Mouse (Mus musculus): Measurements from ENCODE around the gene Banp.

Gene Banp

GRCm38 (mm10) chr8:121980792-121981519 lies 31.4 kb downstream of the Banp start:
- DNase-seq (ENCODE audit: low spot score) = no peak

DNA sequence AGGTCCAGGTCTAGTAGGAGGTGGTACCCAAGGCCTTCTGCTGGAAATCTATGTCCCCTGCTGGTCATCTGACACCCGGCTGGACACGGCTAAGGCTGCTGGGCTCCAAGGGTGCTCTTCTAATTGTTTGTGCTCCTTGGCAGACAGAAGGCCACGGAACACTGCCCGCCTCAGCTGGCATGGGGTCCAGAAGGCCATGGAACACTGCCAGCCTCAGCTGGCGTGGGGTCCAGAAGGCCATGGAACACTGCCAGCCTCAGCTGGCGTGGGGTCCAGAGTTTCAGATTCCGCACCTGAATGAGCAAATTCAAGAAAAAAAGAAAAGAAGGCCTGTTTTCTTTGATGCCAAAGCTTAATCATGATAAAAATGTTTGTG lies 32.0 kb downstream of the Banp start:
- DNase-seq (ENCODE audit: low spot score) = peak; percentile 33

DNA sequence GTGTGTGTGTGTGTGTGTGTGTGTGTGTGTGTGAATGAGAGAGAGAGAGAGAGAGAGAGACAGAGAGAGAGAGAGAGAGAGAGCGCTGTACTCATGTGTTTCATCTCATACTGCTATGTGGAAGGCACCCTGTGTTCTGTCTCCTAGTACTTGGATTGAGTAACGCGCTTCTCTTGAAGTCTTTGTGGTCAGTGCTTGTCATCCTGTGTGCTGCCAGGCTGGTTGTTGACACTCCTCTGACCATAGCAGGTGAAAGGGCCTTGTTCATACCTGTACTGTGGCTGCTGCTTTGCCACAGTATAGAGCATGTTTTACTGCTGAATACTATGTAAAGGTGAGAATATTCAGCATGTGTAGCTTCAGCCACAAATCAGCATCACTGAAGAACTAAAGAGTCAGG lies 36.1 kb downstream of the Banp start:
- no peak for DNase-seq (ENCODE audit: low spot score)

DNA sequence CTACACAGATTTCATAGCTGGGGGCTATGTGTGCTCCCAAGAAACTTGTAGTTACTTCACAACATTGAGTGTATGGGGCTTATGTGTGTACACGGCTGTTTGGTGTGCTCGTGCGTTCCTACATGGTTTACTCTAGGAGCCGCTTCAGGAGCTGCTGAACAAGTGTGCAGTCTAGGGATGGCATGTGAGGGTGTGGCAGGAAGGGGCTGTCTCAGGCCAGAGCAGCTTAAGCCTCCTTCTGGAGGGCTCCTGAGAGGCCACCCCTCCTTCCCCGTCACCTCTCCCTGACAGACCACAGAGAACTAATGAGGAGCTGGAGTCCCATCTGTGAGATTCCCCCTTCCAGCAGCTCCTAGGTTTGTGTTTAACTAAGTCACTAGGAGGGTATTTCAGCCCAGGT lies 38.3 kb downstream of the Banp start:
- DNase-seq (ENCODE audit: low spot score) = no peak

DNA sequence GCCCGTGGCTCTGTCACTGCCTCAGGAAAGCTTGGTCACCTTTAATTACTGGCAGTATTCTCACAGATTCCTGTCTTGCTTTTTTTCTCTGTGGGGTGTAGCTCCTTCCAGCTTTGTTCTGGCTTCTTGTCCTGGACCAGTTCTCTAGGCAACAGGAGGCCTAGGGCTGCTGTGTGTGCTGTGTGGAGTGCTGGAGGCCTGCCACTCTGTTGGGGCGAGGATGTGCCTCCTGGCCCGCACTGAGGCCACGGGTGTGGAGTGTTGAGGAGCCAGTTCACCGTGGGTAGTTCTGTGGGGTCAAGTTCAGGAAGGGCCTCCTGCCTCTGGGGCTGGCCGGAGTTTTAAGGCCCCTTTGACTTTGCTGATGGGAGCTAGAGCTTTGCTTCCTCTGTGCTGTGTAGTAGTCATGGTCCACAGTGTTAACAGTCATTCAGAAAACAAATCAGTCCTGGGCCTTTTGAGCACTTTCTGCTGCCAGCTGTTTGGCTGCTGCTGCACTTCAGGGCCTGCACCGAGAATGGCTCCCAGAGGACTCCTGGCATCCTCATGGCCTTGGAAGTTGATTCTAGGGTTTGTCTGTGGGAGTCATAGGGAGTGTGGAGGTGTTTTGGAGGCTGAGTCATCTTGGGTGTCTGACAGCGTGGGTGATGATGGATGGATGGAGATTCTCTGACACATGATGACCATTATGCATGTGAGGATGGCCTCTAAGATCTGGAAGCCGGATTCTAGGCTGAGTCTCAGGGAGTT lies 41.1 kb downstream of the Banp start:
- DNase-seq (ENCODE audit: low spot score) = no peak

DNA sequence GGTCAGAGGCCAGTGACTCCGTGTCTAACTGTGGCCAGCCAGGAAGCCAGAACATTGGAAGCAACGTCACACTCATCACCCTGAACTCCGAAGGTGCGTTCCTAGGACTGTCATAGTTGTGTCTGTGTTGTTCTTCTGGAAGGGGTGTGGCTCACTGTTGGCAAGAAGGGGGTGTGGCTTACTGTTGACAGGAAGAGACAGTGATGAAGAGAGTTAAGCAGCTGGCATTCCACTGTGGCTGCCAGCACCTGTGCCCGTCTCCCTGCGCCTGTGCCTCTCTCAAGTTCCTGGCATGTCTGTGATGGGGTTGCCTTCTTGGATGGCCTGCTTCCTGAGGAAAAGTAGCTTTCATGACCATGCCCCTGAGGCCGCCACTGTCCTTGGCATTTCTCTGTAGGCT lies 42.1 kb downstream of the Banp start:
- no peak for DNase-seq (ENCODE audit: low spot score)

GRCm38 (mm10) chr8:121992911-121993310 lies 43.4 kb downstream of the Banp start:
- no peak for DNase-seq (ENCODE audit: low spot score)

GRCm38 (mm10) chr8:121995112-121995511 lies 45.6 kb downstream of the Banp start:
- DNase-seq (ENCODE audit: low spot score) = no peak

DNA sequence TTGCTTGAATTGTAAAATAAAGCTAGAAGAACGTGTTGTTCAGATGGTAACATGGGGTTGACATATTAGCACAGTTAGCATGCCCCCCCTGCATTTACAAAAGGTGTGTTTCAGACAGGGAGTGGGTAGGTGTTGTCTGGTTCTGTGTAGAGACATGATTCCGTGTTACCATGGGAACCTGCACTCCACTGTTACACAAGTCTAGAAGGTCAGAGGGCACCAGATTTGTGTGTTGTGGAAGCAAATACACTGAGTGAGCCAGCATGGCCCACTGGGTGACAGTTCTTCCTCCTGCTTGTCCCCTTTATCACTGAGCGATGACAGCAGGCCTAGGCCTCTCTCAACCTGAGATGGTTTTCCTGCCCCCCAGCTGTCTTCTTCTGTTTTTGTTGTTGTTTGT lies 46.3 kb downstream of the Banp start:
- no peak for DNase-seq (ENCODE audit: low spot score)

GRCm38 (mm10) chr8:121998631-121999030 lies 49.1 kb downstream of the Banp start:
- no peak for DNase-seq (ENCODE audit: low spot score)

DNA sequence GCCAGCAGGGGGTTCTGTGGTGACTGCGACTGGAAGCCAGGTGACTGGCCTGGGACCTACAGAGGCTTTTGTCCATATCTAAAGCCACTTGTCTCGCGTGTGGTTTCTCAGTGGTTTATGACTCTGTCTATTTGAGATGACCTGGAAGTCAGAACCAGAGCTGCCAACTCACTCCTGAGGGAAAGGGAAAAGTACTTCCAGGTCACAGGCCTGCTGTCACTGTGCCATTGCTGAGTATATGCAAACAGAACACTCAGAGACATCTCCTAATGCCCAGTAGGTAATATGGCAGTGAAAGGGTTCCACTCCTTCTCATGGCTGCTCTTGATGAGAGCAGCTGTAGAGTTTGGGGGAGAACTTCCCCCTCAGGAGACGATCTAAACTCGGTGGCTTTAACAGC lies 49.7 kb downstream of the Banp start:
- no peak for DNase-seq (ENCODE audit: low spot score)

- DNase-seq (ENCODE audit: low spot score) = no peak
Measured at GRCm38 (mm10) chr8:122001339-122002115, 52.0 kb downstream of the Banp start.

DNA sequence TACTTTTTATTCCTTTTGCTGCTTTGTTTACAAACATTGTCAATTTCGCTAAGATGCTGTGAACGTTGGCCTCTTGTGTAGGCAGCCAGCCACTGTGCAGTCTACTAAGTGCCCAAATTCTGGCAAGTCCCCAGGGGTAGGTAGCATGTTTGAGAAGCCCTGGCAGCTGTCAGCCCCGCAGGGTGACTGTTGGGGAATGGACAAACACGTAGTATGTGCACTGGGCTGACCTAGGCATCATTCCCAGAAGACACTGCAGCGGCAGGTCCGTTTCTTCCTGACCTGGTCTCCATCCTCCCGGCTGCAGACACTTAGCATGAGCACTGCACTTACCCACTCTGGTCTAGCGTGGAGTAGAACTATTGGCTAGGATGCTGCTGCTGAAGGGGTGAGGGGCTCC lies 54.1 kb downstream of the Banp start:
- DNase-seq (ENCODE audit: low spot score) = no peak

GRCm38 (mm10) chr8:122004131-122004530 lies 54.6 kb downstream of the Banp start:
- no peak for DNase-seq (ENCODE audit: low spot score)

GRCm38 (mm10) chr8:122005422-122006204 lies 56.1 kb downstream of the Banp start:
- DNase-seq (ENCODE audit: low spot score) = no peak

DNA sequence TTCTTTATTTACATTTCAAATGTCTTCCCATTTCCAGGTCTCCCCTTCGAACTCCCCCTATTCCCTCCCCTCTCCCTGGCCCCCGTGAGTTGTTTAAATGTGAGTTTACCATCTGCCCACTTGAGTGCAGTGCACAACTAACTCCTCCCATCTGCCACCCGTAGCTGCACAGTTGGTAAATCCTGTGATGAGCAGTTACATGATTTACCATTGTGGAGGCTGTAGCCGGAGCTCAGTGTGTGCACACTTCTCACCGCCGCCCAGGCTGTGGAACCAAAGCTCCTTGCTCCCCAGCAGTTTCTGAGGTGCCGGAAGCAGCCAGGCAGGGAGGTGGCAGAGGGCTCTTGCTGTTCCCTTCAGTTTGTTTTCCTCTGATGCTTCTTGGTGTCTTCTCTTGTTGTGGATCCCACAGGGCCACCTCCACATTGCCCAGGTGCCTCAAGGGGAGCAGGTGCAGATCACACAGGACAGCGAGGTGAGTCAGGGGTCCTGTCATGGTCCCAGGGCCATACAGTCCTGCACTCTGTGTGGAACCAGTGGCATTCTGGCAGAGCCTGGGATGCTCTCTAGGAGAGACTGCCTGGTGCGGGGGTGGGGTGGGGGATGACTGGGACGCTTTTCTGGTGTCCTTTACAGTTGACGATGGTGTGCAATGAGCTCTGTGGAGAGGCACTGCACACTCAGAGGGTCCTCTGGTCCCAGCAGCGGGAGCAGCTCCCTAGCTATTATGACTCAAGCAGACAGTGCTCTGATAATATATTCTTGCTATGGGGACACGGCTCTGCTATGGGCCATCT lies 57.3 kb downstream of the Banp start:
- peak; percentile 44 for DNase-seq (ENCODE audit: low spot score)

DNA sequence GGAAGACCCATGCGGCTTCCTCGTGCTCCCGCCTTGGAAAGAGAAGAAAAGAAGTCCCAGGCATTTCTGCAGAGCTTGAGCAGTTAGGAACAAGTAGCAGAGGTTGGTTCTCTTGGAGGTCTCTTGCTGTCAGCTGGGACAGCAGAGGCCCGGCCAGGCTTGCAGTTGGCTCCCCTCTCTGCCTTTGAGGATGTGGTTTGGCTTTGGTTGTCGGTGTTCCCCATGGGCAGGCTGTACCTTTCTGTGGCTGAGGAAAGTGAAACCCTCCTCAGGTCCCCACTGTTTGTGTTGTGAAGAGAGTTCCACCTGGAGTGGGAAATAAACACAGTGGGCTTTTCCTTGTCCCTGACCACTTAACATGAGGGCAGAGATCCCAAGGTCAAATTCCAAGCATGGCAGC lies 58.8 kb downstream of the Banp start:
- no peak for DNase-seq (ENCODE audit: low spot score)

DNA sequence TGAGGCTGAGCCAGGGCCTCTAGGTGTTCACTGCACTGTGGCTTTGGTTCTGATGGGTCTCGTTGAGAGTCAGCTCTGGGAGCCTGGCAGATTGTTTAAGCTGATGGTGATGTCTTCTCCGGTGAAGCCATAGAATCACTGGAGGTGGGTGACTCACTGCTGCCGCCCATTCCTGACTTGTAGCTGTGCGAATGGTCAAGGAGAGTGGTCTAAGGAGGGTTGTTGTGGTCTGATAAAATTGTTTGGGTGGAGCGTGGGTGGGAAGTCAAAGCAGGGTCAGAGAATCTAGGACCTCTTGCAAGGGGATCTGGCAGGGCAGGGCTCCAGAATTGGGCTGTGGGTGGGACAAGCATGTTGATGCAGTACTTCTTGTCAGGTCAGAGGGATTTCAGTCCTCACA lies 61.1 kb downstream of the Banp start:
- DNase-seq (ENCODE audit: low spot score) = no peak

DNA sequence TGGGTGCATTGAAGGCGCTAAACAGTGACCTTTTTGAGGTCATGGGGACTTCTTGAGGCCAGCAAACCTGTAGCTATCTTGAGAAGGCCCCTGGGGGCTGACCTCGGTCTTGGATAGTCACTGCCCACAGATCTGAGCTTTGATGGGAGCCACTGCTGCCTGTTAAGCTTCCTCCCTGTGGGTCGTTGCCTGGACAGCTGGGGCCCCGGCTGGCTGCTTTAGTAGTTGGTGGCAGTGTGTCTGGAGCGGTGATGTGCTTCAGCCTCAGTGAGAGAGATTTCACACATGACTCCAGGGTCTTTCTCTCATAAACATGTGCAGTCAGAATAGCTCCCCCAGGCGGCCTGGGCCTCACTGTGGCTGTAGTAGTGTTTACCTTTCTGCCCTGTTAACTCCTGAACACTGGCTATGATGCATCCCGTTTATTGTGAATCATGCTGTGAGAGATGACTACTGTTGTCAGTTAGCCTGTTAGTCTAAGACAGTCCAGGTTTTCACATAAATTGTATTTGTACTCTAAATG lies 61.6 kb downstream of the Banp start:
- DNase-seq (ENCODE audit: low spot score) = no peak

- DNase-seq (ENCODE audit: low spot score) = no peak
Measured at GRCm38 (mm10) chr8:122014606-122015005, 65.1 kb downstream of the Banp start.
